Mouse (Mus musculus) olfactory bulb, adult 2 months (tissue): ENCODE measurements around the gene Glrx5. TPM values are rescaled to one million over a fixed set of nuclear protein-coding genes. Genes with fewer than 3 reads are reported as not detected.

ENCODE experiments used
- H3K27ac ChIP-seq: fragments of 200-500 bp; 2 replicates; pipeline ENCODE4 v1.5.1; 2012; ENCODE audit warnings: low read depth, low read length; ENCODE audit not compliant: insufficient read depth
- H3K4me1 ChIP-seq: fragments of 200-500 bp; 2 replicates; pipeline ENCODE4 v1.6.1; 2012; ENCODE audit warnings: low read length; ENCODE audit not compliant: control insufficient read depth, insufficient read depth
- H3K4me3 ChIP-seq: fragments of 200-500 bp; 2 replicates; pipeline ENCODE4 v1.5.1; 2012; ENCODE audit warnings: mild to moderate bottlenecking, low read depth, low read length, moderate library complexity; ENCODE audit not compliant: insufficient read depth
- CTCF ChIP-seq: fragments of 200-500 bp; IDR thresholded peaks from 2 replicates; pipeline ENCODE4 v1.5.1; 2012; ENCODE audit warnings: low read depth, mild to moderate bottlenecking, low read length, moderate library complexity; ENCODE audit not compliant: insufficient read depth
- POLR2A ChIP-seq: fragments of 200-500 bp; IDR thresholded peaks from 2 replicates; pipeline ENCODE4 v1.6.1; 2012; ENCODE audit warnings: mild to moderate bottlenecking, low read depth, low read length, moderate library complexity; ENCODE audit not compliant: insufficient read depth
- WGBS: fragments of 180-500 bp; shearing (Covaris S2); methylation state at CpG from one replicate; pipeline ENCODE4 v1.1.7; 2018; 5-methylcytosine and 5-hydroxymethylcytosine counted together
- polyA plus RNA-seq: library from polyadenylated mRNA; stranded (reverse); fragments of >200 nt; gene quantifications from 2 replicates; pipeline ENCODE4 v1.2.4, GENCODE M21; 2012; ENCODE audit warnings: low replicate concordance; ENCODE audit not compliant: missing spikeins, insufficient read depth, insufficient read length

Gene Glrx5
- not detected in 2 replicates for polyA plus RNA-seq

DNA sequence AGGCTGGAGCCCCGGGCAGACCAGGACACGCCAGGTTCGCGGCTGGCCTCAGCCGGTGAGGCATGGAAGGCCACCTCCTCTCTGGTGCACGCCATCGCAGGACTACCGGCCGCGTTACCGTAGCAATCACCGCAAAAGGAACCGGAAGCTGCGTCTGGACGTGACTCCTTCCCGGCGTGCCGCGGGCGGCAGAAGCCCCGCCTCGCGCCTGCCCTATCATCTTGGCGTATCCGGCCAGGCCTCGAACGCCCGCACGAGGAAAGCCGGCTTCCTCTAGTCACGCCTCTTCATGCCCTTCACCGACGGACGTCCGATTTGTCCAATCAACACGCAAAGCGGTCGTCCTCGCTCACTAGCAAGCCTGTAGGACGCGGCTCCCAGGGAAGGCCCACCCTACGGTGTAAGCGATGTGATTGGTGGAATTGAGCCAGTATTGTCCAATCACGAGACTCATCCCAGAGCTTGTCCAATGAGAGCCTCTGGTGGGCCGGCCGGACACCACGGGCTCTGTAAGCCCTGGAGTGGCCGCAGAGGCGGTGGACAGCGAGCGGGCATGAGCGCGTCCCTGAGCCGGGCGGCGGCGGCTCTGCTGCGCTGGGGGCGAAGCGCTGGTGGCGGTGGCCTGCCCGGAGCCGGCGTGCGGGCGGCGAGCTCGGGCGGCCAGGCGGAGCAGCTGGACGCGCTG lies at the start of gene Glrx5:
Glrx5 (plus strand) TSS at position 542 of the 685 bp plus-strand sequence.
- Histone ChIP-seq H3K4me1 (peaks cover 25% of the 10 kb centered on the region), H3K27ac (peak within 1 kb of the TSS; percentile 65), H3K4me3 (peak within 1 kb of the TSS; percentile 81)
- WGBS: under 1% methylated on average over 72 of the region's 72 CpGs
- TF ChIP-seq POLR2A (peak; percentile 85), CTCF (no peak)

DNA sequence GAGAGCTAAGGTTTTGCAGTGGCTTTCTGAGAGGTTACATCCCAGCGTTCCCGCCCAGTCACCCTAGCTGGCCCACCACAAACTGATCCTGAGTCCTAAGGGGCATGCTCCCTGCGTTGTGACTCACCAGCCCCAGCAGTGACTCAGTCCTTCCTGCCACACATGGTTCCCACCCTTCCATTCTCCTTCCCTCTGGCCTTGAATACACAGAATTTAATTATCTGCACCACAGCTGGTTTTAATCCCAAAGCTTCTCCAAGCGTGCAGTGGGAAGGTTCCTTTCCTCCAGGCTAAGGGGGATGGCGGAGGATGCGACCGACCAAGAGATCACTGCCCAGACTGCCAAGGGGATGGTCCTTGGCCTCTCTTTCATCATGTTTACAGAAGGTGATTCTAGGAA lies 49.0 kb upstream of the Glrx5 start:
- Histone ChIP-seq H3K27ac (peak overlapping the region; percentile 84), H3K4me1 (peaks cover 56% of the 10 kb centered on the region), H3K4me3 (no peak overlapping the region)
- no peak for TF ChIP-seq CTCF
- no peak for TF ChIP-seq POLR2A
- 16% methylated on average over 7 of the region's 7 CpGs for WGBS

DNA sequence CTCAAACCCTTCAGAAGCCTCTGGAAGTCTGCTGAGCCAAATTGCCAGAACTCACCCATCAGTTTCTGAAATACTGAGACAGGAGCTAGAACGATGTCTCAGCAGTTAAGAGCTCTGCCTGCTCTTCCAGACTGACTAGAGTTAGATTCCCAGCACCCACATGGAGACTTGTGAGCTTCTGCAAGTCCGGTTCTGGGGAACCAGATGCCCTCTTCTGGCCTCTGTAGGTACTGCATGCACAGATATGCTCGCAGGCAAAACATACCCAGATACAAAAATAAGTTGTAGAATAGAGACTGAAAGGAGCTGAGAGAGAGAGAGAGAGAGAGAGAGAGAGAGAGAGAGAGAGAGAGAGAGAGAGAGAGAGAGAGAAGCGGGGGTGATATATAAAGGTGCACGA lies 47.4 kb upstream of the Glrx5 start:
- TF ChIP-seq CTCF (no peak), POLR2A (no peak)
- Histone ChIP-seq H3K27ac (no peak overlapping the region), H3K4me3 (no peak overlapping the region), H3K4me1 (peaks cover 49% of the 10 kb centered on the region)
- WGBS: 84% methylated on average over 5 of the region's 5 CpGs

DNA sequence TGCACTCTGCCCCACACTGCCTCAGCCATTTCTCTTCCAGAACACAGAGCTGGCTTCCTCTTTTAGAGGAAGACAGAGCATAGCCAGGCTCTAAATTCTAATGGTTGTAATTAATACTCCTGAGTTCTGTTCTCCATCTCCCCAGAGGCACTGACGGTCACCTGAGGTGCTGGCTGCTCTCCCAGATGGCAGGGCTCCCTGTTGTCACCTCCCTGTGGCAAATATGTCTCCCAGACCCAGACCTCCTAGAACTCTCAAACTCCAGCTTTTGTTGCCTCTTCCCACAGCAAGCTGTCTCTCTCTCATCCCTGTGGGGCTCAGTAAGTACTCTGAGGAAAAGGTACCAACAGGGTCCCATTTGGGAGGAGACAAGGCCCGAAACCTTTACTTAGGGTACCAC lies 46.5 kb upstream of the Glrx5 start:
- H3K4me3 ChIP-seq: no peak overlapping the region
- WGBS: 92% methylated on average over 2 of the region's 2 CpGs

DNA sequence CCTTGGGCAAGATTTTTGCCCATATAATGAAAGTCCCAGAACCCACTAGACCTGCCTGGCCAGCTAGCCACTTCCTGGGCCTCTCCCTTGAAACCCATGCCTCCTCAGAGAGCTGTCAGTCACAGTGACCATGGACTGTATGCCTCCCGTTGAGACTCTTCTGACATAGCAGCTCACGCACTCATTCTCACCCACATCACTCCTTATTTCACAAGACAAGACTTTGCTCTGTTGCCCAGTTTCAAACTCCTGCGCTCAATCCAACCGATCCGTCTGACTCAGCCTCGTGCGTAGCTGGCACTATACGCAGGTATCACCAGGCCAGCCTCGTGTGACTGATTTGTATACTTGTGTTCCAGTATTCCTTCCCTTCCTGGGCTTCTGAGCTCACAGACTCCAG lies 45.7 kb upstream of the Glrx5 start:
- H3K4me3 ChIP-seq: no peak overlapping the region
- WGBS: 88% methylated on average over 9 of the region's 9 CpGs
- TF ChIP-seq CTCF (no peak), POLR2A (no peak)
- H3K27ac ChIP-seq: no peak overlapping the region
- H3K4me1 ChIP-seq: peaks cover 51% of the 10 kb centered on the region

More for the DNA sequence above, 46.5 kb upstream of the Glrx5 start:
- TF ChIP-seq POLR2A: no peak
- no peak for TF ChIP-seq CTCF
- Histone ChIP-seq H3K27ac (no peak overlapping the region), H3K4me1 (peaks cover 52% of the 10 kb centered on the region)

DNA sequence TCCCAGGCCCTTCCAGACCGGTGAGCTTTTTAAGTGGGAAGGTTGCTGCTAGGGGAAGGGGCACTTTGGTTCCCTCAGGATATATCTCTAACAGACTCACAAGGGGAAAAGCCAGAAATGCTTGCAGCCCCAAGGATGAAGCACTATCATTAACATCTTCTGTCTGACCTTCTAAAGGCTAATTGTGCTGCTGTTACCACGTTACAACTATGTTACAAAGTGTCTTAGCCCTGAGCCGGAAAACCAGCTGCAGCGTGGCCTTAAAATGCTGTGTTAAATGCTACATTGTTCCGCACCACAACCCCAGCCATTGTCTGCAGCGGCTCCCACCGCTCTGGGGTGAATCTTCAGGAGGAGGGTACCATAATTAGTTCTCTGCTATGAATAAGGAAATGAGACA lies 44.6 kb upstream of the Glrx5 start:
- Histone ChIP-seq H3K27ac (peak overlapping the region; percentile 12), H3K4me3 (no peak overlapping the region), H3K4me1 (peaks cover 54% of the 10 kb centered on the region)
- TF ChIP-seq CTCF (no peak), POLR2A (no peak)
- WGBS: 34% methylated on average over 7 of the region's 7 CpGs

DNA sequence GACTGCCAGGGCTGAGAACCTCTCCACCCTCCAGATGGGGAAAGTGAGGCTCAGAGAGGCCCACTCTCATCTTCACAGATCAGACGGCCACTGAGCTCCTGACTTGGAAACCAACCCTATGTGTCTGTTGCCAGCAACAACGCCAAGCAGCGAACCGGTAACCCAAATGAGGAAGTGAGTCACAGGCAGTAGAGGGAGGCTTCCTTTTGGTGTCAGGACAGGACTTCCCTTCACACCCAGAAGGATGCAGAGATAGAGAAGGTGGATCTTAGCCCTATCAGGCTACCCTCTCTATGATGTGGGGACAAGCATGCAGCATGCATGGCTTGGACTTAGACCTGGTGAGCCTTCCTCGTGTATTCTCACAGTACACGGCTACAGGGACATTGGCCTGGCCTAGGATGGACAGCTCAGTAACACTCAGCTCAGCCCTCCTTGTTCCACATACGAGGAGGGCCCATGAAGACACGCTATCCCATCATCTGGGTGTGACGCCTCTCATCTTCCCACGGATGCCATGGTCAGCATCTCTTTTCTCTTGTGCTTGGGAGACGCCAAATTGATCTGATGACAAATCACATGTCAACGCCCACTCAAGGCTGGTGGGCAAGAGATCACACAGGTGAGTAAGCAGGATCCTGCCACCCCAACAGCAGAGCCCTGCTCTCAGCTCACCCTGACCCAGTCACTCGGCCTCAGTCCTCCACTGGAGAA lies 41.6 kb upstream of the Glrx5 start:
- 82% methylated on average over 13 of the region's 13 CpGs for WGBS
- no peak overlapping the region for H3K4me3 ChIP-seq
- H3K27ac ChIP-seq: no peak overlapping the region
- TF ChIP-seq POLR2A (no peak), CTCF (no peak)
- H3K4me1 ChIP-seq: peaks cover 40% of the 10 kb centered on the region

DNA sequence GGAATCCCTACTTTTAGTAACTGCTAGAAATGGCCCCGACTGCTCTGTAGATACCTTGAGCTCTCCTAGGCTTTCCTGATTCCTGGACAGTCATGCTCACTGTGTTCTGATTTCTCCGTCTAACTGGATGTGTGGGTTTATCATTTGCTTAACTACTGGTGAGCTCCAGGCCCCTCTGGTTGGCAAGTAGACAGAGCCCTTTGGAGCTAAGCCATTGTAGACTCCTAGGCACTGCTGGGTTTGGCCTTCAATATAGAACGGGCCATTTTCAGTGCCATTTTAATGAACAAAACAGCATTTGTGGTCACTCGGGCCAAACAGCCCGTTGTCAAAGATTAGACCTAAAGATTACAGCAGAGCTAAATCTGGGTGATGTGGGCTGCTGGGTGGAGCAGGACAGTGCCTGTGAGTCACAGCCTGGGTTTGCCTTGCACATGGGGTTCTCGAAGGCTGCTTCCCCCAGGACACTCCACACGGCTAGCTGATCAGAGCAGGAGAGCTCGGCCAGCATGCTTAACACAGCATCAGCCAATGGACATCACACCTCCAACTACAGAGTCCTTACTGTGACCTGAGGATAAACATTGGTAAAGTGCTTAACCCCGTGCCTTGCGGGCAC lies 40.3 kb upstream of the Glrx5 start:
- H3K4me1 ChIP-seq: peaks cover 33% of the 10 kb centered on the region
- H3K27ac ChIP-seq: no peak overlapping the region
- WGBS: 47% methylated on average over 10 of the region's 10 CpGs
- TF ChIP-seq POLR2A (no peak), CTCF (no peak)
- H3K4me3 ChIP-seq: no peak overlapping the region

DNA sequence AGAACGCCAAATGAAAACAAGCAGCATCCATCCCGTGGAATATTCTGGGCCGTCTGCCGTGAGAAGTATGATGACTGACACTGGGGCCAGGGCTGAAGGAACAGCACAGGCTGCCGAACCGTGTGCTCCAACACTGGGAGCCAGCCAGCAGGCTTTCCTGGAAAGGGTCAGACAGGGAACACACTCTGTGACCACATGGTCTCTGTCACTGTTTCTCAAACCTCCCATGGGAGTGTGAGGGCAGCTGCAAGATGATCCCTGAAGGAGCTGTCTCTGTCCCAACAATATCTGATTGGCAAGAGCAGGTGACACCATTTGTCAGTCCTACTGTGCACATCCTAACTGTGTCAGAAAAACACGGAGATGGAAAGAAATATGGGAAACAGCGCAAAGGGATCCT lies 39.6 kb upstream of the Glrx5 start:
- 75% methylated on average over 8 of the region's 8 CpGs for WGBS
- Histone ChIP-seq H3K27ac (no peak overlapping the region), H3K4me3 (no peak overlapping the region), H3K4me1 (peaks cover 32% of the 10 kb centered on the region)
- no peak for TF ChIP-seq CTCF
- TF ChIP-seq POLR2A: no peak

DNA sequence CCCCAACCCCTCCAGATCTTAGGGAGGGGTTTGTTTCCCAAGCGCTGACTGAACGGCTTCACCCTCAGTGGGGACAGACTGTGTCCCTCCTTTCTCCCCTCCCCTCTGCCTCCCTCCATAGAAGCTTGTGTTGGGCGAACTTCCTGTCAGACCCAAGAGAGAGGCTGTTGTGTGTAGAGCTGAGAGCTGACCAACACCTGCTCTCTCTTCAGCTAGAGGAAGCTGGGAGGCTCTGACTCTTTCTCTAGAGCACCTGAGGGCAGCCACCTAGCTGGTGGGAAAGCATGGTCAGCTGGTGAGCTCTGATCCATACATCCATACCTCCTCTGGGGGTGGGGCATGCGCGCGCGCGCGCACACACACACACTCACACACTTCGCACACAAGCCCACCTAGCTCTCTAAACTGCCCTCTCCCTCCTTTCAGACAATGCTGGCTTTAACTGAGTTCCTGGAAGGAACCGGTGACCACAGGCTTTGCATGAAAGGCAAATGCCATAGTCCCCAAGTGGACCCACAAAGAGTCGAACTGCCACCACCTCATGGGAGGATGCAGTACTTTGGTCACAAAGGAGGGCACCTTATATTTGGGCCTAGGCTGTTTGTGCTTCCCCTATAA lies 37.1 kb upstream of the Glrx5 start:
- no peak for TF ChIP-seq POLR2A
- no peak for TF ChIP-seq CTCF
- Histone ChIP-seq H3K4me3 (no peak overlapping the region), H3K27ac (no peak overlapping the region), H3K4me1 (peaks cover 34% of the 10 kb centered on the region)
- WGBS: 94% methylated on average over 12 of the region's 12 CpGs
